Mouse (Mus musculus) ES-Bruce4 (cell line): Measurements from ENCODE around the gene Sympk.

ENCODE experiments used
- CTCF ChIP-seq: IDR thresholded peaks from one replicate; pipeline ENCODE4 v1.8.1; 2011; ENCODE audit warnings: low read depth, low read length
- EP300 ChIP-seq: IDR thresholded peaks from 2 replicates; pipeline ENCODE4 v1.6.1; 2011; ENCODE audit warnings: low read depth, low read length; ENCODE audit not compliant: insufficient read depth
- POLR2A ChIP-seq: IDR thresholded peaks from one replicate; pipeline ENCODE4 v1.8.1; 2011; ENCODE audit warnings: low read length; ENCODE audit not compliant: insufficient read depth

GRCm38 (mm10) chr7:19100290-19100689, 76.1 kb downstream of the Sympk start:
- TF ChIP-seq EP300 = no peak
- TF ChIP-seq POLR2A = no peak
- TF ChIP-seq CTCF = no peak
